Mouse (Mus musculus) bone marrow macrophage, adult 2 months (primary cell): ENCODE results near the gene Dmwd.

Experiments
- CTCF ChIP-seq: IDR thresholded peaks from 2 replicates; pipeline ENCODE4 v1.5.1; 2012; ENCODE audit warnings: low read depth, mild to moderate bottlenecking, low read length, moderate library complexity
- POLR2A ChIP-seq: IDR thresholded peaks from 2 replicates; pipeline ENCODE4 v1.6.1; 2012; ENCODE audit warnings: mild to moderate bottlenecking, low read depth, low read length, borderline replicate concordance

GRCm38 (mm10) chr7:19073504-19073903, 2.5 kb upstream of the Dmwd start:
- TF ChIP-seq POLR2A (no peak), CTCF (peak; percentile 80)
